Mouse (Mus musculus) embryo, embryonic 9.5 days (tissue): ENCODE measurements at regions not wholly inside any gene's neighbourhood (a gene's known extent, or its start where the extent isn't known, plus 50 kb on each side); places are given as distances from the start of the nearest gene placed in this dataset.
"Not testable (repeated sequence)": the region's sequence is repeated elsewhere in the genome, so short reads cannot be mapped to it uniquely, and the experiment has no call there.

Experiments
- DNase-seq: peaks from one replicate; pipeline ENCODE4 v3.0.0-alpha.2; 2017; ENCODE audit errors: extremely low spot score

DNA sequence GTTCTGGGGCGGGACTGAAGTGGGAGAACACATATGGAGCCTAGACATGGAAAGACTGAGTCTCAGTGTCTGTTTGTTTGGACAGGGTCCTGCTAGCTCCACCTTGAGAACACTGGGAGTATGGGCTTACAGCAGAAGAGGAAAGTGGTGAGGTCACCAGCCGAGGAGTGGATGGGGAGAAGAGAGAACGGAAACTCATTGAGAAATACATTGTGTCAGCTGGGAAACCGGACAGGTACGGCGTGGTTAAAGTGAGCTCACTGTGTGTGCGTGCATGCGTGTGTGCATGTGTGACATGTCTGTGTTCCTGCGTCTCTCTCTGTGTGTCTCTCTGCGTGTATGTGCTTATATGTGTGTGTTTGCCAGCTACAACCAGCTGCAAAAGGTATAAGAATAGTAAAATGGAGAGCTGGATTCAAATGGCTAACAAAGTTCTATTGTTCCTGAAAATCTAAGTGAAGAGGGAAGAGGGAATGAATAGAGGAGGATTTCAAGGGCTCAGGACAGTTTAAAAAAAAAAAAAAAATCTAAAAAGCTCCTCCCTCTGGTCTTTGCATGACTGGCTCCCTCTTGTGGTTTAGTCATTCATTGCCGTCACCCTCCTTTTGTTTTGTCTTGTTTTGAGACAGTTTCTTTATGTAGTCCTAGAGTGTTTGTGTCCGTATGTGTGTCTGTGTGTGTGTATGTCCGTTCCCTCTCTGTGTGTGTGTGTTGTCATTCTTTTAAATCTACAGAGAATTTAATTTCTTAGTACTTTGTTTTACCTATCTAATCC, 52.0 kb upstream of the Ak4 start:
- peak; percentile 60 for DNase-seq

DNA sequence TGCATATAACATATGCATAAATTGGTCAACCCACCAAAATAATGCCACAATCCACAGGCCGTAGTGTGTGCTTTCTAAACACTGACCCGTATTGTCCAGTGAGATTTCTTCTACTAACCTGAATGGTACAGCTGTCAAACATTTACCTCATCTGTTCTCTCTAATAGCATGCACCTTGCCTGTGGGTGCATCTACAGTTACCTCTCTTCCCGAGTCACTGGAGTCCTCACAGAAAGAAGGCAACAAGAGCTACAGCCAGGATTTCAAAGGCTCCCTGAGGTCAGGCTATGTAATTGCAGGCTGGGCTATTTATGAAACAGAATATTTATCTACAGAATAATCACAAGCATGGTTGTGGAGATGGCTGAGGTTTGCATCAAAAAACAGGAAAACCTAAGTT, 53.8 kb upstream of the Ak4 start:
- no peak for DNase-seq

DNA sequence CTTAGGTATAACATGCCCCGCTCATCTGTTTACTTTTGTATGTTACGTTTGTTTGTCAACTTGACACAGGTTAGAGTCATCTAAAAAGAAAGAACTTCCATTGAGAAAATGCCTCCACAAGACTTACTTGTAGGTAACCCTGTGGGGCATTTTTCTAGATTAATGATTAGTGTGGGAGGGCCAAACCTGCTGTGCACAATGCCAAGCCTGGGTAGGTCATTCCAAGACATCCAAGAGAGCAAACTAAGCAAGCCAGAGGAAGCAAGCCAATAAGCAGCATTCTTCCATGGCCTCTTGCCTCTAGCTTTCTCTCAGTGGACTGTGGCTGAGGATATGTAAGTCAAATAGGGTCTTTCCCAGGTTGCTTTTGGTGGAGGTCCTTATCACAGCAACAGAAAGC, 54.4 kb upstream of the Ak4 start:
- DNase-seq = no peak

DNA sequence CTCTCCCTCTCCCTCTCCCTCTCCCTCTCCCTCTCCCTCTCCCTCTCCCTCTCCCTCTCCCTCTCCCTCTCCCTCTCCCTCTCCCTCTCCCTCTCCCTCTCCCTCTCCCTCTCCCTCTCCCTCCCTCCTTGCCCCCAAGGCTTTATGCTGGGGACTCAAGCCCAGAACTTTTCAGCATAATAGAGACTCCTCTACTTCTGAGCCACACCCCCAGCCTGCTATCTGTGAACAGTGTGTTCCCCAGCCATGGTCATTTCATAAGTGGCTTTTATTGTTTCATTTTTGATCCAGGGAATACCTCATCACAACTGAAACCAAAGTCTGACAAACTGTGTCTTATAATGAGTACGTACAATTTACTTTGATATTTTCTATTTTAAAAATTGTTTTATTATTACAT, 55.8 kb upstream of the Ak4 start:
- not testable (repeated sequence) for DNase-seq

DNA sequence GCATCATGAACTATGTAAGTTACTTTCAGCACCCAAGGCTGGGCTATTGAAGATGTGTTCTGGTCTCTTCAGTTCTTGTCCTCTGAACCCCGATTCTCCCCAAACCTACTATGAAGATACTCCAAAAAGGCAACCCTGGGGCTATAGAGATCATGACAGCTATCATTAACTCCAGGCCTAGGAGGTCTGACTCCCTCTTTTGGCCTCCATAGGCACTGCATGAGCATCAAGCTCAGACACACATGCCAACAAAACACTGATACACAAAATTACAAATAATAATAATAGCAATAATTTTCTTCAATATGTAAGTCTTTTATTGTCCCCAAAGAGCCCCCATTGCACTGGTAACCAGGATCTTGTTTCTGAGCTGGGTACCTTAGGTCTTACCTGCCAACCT, 57.3 kb upstream of the Ak4 start:
- DNase-seq = no peak

DNA sequence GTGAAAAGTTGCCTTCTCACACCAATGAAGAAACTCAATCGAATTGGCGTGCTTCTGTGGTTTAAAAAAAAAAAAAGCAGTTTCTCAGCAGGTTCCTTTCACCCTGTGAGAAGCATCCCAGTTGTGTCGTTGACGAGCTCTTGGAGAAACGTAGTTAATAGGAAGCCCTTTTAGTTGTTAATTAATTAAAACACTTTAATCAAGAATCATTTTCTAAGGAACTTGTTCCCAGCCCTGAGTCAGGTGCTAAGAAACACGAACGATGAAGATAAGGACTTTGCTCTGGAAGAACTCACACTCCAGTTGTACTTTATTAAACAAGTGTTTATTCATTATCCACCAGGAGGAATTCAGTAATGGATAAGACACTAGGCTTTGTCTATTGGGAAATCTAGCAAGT, 58.8 kb upstream of the Ak4 start:
- no peak for DNase-seq

DNA sequence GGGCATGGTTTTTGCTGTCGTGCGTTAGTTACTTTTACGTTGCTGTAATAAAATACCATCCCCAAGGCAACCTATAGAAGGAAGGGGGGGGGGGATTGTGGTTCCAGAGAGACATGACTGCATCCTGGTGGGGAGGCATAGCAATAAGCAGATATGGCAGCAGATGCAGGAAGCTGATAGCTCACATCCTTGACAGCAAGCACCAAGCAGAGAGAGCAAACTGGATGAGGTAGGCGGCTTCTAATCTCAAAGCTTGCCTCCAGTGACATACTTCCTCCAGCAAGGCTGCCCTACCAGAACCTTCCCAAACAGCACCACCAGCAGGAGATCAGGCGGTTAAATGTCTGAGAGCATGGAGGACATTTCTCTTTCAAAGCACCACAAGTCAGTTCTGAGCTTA, 60.0 kb upstream of the Ak4 start:
- no peak for DNase-seq

DNA sequence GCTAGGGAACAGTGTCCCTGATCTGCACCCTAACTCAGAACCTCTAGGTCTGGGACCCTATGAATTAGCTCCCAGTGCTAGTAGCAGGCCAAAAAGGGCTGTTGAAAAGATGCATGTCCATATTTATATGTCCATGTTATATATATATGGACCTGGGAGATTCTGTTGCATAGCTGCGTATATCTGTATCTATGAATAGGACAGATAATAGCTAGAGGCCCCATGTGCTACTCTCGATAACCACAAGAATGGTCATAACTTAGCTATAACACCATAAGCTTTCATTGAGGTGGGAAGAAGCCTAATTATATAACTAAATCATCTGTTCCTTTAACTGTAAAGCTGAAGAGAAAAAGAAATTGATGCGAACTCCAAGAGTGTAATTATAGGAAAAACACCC, 60.6 kb upstream of the Ak4 start:
- no peak for DNase-seq

DNA sequence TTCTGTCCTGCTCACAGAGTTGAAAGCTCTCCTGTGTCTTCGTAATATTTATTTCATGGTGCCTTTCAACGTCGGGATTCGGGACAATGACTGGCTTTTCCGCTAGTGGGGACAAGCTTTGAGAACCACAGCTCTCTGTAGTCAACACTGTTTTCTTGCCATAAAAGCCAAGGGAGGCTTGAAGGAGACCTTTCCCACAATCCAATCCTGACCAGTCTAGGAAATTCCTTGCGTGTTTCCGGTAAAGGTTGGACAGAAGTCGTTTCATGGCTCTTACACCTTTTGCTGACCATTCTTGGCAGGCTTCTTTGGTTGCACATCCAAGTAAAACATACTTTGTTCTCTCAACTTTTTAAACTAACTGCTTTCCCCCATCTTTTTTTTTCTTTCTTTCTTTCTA, 61.2 kb upstream of the Ak4 start:
- DNase-seq = no peak

DNA sequence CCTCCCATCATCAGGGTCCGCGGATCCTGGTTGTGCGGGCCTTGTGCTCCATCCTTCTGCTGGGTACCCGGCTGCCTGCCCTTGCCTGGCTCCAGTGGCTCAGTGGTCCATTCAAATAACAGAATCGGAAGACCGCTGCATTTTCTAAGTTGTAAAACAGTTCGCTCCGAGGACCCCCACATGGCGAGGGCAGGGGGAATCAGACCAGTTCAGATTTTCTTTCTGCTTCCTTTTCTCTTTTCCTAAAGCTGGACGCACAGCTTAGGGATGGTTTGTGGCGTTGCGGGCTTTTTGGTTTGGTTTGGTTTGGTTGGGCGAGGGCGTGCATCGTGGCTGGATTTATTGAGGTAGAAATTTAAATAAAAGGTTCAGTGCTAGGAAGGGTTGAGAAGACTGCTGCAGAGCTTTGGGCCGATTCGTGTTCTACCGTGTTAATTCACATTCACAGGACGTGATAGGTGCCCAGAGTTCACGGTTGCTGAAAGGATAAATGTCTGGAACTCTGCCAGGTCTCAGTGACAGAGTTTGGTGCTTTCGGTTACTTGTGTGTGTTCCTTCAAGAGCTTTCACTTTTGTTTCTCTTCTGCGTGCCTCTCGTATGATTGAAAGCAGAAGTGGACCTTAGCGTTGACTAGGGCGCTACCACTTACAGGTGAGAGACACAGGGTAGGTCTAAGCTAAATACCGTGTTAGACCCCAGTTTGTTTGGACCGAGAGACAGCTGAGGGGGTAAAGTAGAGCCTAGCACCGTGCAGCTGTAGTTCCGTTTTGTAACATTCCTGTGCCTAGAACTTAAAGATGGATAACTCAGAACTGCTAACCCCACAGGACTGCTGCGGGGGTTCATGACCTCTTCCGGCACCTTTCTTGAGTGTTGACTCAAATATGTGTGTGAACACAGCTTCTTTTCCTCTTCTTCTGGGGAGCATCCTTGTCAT, 61.9 kb upstream of the Ak4 start:
- peak; percentile 75 for DNase-seq

DNA sequence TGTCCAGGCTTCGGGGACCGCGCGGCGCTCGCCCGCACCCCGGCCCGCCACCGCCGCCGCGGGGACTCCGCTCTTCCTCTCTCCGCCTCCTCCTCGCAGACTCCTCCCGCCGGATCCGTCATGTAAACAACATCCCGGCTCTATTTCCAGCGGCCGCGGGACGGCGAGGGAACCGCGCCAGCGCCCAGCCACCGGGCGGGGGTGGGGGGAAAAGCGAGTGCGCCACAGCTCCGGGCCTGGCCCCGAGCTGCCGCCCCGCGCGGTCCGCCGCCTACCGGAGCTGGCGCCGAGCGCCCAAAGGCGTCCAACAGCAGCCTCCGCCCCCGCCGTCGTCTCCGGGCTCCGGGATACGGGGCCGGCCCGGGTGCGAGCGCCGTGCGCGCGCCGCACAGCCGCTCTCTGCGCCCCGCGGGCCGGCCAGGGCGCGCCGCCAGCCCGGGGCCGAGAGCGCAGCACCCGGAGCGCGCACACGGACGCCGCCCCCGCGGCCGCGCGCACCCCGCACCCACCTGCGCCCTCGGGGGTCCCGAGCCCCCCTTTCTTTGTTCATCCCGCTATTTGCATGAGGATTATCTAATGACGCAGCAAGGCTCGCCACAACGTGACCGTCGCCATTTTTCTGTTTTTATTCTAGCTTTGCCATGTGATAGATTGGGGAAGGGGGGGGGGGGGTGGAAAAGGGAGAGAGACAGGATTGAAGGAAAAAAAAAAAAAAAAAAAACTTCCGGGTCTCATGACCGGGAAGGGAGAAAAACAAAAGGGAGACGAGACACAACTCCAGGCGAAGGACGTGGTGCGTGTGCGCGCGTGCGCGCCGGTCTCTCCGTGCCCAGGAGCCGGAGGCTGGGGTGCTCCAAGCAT, 62.8 kb upstream of the Ak4 start:
- DNase-seq = peak; percentile 76

DNA sequence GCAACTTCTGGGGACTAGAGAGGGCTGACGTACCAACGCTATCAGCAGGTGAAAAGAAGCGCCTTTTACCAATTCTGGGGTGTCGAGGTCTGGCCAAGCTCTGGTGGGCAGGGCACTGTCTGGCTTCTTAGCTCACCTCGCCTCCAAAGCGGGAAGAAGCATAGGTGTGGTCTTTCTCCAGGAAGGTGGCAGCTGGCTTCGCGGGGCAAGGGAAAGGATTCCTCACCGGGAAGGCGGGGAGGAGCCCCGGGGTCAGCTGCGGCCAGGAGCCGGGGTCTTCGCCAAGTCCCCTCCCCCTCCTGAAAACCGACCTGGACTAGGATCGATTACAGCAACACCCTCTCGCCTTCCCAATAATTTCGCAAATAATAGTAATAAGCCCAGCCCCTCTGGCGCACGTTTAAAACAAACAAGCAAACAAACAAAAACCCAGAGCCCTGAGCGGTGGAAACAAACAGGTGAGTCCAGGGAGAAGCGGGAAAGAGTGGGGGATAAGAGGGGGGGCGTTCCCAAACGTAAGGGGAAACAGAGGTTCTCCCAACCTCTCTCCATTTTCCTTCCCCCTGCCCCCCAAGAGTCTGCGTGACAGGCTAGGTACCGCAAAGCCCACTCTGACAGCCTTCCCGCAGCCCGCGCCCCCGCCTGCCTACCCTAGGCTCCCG, 63.5 kb upstream of the Ak4 start:
- peak; percentile 49 for DNase-seq

DNA sequence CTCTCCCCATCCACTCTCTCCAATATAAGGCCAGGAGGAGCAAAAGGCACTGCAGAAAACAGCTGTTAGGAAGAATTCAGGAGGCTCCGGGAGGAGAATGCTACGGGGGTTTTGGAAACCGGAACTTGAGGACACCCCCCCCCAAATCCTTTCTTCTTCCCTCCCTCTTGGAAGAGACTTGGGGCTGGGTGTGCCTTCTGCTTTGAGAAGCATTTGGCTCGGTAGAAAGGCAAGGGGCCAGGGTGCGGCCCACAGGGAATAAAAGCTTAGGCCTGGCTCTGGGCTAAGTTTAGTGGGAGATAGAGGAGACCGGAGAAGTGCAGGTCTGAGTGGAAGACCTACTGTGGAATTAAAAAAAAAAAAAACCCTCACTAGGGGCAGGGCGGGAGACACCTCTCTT, 64.1 kb upstream of the Ak4 start:
- DNase-seq = peak; percentile 7

DNA sequence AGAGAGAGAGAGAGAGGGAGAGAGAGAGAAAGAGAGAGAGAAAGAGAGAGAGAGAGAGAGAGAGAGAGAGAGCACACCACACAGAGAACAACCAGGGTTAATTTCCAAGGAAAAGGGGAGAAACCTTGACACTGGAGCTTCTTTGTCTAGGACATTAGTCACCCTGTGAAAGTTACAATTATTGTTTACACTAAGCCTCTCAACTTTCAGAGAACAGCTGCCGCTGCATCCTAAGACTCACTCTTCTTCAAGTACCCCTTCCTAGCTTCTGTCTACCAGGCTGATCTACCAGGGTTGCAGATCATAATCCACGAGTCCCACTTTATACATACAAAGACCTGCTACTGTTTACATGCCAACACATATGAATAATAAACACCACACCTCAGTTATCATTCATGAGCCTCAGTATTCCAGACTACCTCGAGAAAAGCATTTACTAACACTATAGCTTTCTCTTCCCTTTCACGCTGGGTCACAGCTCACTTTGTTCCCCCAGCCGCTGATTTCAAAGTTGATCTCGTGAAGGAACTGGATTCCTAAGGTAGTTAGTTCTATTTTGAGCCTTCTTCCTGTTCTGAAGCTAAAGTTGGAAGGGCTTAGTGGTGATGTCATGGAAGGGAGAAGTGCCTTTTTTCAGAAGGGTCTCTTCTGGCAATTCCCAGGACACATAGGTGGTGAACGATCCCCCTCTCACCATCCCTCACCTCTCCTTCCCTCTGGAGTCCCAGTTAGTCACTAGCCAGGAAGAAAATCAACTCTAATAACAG, 64.8 kb upstream of the Ak4 start:
- DNase-seq = no peak

DNA sequence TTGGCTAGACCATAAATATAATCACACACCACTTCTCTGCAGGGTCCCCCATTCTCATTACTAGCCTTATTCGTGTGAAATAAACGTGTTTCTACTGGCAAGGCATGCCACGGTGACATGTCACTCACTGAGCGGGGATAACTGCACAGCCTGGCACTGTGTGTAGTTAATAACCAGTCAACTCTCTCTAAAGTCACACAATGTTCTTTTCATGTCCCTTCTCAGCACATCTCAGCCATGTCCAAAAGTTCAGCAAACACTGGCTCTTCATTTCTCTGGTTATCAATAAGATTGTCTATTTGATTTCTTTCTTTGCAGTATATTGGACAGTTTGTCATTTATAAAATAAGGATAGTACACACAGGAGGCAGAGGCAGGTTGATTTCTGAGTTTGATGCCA, 66.9 kb upstream of the Ak4 start:
- DNase-seq = no peak

DNA sequence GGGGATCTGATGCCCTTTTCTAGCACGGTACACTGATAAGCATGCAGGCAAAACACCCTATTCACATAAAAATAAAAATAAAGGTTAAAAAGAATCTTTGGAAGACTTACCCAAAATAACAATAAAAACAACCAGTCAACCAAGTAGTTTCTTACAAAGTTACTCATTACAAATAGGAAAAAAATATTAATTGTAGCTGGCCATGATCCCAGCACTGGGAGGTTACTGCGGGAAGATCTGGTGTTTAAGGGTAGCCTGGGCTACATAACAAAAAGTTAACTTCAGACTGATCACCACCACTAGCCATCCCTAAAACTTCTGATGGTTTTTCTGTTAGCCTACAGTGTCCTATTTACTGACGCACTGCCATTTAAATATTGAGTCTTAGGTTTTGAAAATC, 67.4 kb upstream of the Ak4 start:
- DNase-seq = no peak

DNA sequence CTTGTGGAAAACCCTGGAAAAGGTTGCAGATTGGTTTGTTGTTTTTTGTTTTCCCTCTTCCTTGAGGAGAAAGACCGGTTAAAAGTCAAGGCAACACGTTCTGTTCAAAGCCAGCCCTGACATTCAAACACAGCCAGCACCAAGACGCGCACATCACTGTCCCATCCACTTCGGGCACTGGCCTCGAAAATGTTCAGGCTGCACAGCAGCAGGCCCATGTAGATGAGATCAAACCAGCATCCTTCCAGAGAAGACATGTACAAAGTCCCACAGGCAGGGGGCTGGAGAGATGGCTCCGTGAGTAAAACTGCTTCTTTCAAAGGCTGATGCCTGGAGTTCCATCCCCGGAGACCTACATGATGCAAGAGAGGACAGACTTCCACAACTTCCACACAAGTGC, 68.4 kb upstream of the Ak4 start:
- DNase-seq = no peak

DNA sequence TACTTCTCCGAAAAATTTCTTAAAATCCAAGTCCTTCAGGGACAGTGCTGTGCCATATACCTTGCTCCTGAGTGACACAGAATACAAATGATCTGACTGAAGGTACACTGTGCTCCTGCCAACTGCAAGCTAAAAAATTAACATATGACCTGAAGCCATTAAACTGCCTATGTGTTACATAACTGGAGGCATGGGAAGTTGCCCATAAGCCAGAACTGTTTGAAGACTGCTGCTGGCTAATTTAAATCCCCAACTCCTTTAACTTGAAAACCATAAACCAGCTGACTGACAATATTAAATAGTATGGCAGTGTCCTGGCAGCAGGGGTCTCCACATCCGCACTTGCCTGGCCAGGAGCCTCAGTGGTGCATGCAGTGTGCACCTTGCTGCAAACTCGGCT, 68.9 kb upstream of the Ak4 start:
- no peak for DNase-seq

DNA sequence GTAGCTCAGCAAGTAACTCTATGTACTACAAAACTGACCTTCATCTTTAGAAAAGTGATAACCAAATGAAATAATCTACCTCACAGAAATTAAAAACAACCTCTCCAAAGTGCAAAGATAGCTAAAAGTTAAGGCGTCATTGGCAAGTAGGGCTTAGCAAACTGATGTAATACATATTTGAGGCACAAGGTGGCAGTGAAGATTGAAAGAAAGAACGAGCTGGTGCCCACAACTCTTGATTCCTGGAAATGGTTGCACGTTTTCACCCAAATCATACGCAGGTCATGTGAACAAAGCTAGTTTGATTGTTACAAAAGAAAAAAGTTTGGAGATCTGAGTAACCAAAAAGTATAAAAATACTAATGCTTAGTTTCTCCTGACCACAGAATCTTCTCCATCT, 69.7 kb upstream of the Ak4 start:
- peak; percentile 44 for DNase-seq

DNA sequence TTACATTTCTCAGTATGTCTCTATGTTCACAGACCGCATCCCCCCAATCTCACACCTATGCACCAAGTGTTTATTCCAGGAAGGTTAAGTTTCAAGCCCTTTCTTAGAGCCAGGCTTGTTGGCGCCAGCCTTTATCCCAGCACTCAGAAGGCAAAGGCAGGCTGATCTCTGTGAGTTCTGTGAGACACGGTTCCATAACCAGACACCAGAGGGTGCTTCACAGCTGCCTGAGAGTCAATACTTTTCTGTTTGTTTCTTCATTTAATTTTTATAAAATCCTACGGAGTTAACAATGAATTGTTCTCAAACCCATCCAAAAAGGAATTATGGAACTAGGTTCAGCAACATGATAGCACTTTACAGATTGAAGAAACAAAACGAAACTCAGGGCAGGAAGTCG, 71.8 kb upstream of the Ak4 start:
- no peak for DNase-seq
